Mouse (Mus musculus): ENCODE results near the gene Dnajc16.
A peak's percentile ranks its signal among the peaks of the same experiment; 100 is the strongest.
"Not testable (repeated sequence)": the region's sequence is repeated elsewhere in the genome, so short reads cannot be mapped to it uniquely, and the experiment has no call there.

Gene Dnajc16

GRCm38 (mm10) chr4:141796954-141797353 is 6.2 kb upstream of the Dnajc16 start:
- no peak for DNase-seq (ENCODE audit: inconsistent age in 2 of 2, low spot score in 1 of 2)

- DNase-seq (ENCODE audit: inconsistent age in 2 of 2, low spot score in 1 of 2): peak; percentile 26 to 56
These were observed 5.6 kb upstream of the Dnajc16 start for GRCm38 (mm10) chr4:141796356-141796755.

- DNase-seq (ENCODE audit: inconsistent age in 2 of 2, low spot score in 1 of 2): no peak
These were observed 3.4 kb upstream of the Dnajc16 start for GRCm38 (mm10) chr4:141794152-141794535.

GRCm38 (mm10) chr4:141793282-141794151 is 2.8 kb upstream of the Dnajc16 start, which contains the start of gene Casp9:
Casp9 (plus strand) TSS chr4:141793612.
- peak; percentile 99 to 100 for DNase-seq (ENCODE audit: inconsistent age in 2 of 2, low spot score in 1 of 2)

- DNase-seq (ENCODE audit: inconsistent age in 2 of 2, low spot score in 1 of 2): peak in 1 of 2 experiments; percentile 53
These were observed 2.0 kb upstream of the Dnajc16 start for GRCm38 (mm10) chr4:141792554-141793281.

- DNase-seq (ENCODE audit: inconsistent age in 2 of 2, low spot score in 1 of 2): no peak
These were observed 1.2 kb upstream of the Dnajc16 start for GRCm38 (mm10) chr4:141791951-141792350.

GRCm38 (mm10) chr4:141791486-141791885 is 755 bp upstream of the Dnajc16 start:
- peak in 1 of 2 experiments; percentile 46 for DNase-seq (ENCODE audit: inconsistent age in 2 of 2, low spot score in 1 of 2)

- DNase-seq (ENCODE audit: inconsistent age in 2 of 2, low spot score in 1 of 2): no peak
These were observed 1.0 kb downstream of the Dnajc16 start for GRCm38 (mm10) chr4:141789564-141790218.

- DNase-seq (ENCODE audit: inconsistent age in 2 of 2, low spot score in 1 of 2): peak in 1 of 2 experiments; percentile 67
These were observed 3.3 kb downstream of the Dnajc16 start for GRCm38 (mm10) chr4:141787462-141787861.

GRCm38 (mm10) chr4:141787046-141787445 is 3.7 kb downstream of the Dnajc16 start:
- peak in 1 of 2 experiments; percentile 67 for DNase-seq (ENCODE audit: inconsistent age in 2 of 2, low spot score in 1 of 2)

- DNase-seq (ENCODE audit: inconsistent age in 2 of 2, low spot score in 1 of 2): no peak
These were observed 4.6 kb downstream of the Dnajc16 start for GRCm38 (mm10) chr4:141786141-141786540.

- no peak for DNase-seq (ENCODE audit: inconsistent age in 2 of 2, low spot score in 1 of 2)
These were observed 5.9 kb downstream of the Dnajc16 start for GRCm38 (mm10) chr4:141784835-141785234.

- peak; percentile 83 to 93 for DNase-seq (ENCODE audit: inconsistent age in 2 of 2, low spot score in 1 of 2)
These were observed 9.3 kb downstream of the Dnajc16 start for GRCm38 (mm10) chr4:141781201-141781985.

GRCm38 (mm10) chr4:141779828-141780227 is 10.9 kb downstream of the Dnajc16 start:
- no peak for DNase-seq (ENCODE audit: inconsistent age in 2 of 2, low spot score in 1 of 2)

GRCm38 (mm10) chr4:141773019-141773418 is 17.7 kb downstream of the Dnajc16 start:
- DNase-seq (ENCODE audit: inconsistent age in 2 of 2, low spot score in 1 of 2): not testable (repeated sequence)

- DNase-seq (ENCODE audit: inconsistent age in 2 of 2, low spot score in 1 of 2): no peak
These were observed 18.9 kb downstream of the Dnajc16 start for GRCm38 (mm10) chr4:141771823-141772222.

GRCm38 (mm10) chr4:141769501-141770160 is 21.1 kb downstream of the Dnajc16 start:
- no peak for DNase-seq (ENCODE audit: inconsistent age in 2 of 2, low spot score in 1 of 2)

GRCm38 (mm10) chr4:141767353-141768036 is 23.2 kb downstream of the Dnajc16 start:
- no peak for DNase-seq (ENCODE audit: inconsistent age in 2 of 2, low spot score in 1 of 2)

GRCm38 (mm10) chr4:141766668-141767352 is 23.9 kb downstream of the Dnajc16 start:
- no peak for DNase-seq (ENCODE audit: inconsistent age in 2 of 2, low spot score in 1 of 2)

All from adrenal gland, adult (tissue).